Mouse (Mus musculus) hindbrain, embryonic 12.5 days (tissue): ENCODE results near the gene Tcl1b3. TPM values are rescaled to one million over a fixed set of nuclear protein-coding genes. Genes with fewer than 3 reads are reported as not detected.
"Not testable (repeated sequence)": the region's sequence is repeated elsewhere in the genome, so short reads cannot be mapped to it uniquely, and the experiment has no call there.

Source experiments
- ATAC-seq: fragments of 200-750 bp; cut with Nextera tagmentation; 2 replicates; pipeline ENCODE4 v1.8.0; 2017; ENCODE audit warnings: moderate TSS enrichment; ENCODE audit not compliant: low FRiP score
- H3K27ac ChIP-seq: fragments of 300-500 bp; sonication (generic); 2 replicates; pipeline ENCODE4 v1.5.1; 2016; ENCODE audit warnings: mild to moderate bottlenecking
- H3K27me3 ChIP-seq: fragments of 300-500 bp; sonication (generic); 2 replicates; pipeline ENCODE4 v1.6.1; 2016; ENCODE audit warnings: mild to moderate bottlenecking
- H3K36me3 ChIP-seq: fragments of 300-500 bp; sonication (generic); 2 replicates; pipeline ENCODE4 v1.6.1; 2016; ENCODE audit warnings: mild to moderate bottlenecking
- H3K4me1 ChIP-seq: fragments of 300-500 bp; sonication (generic); 2 replicates; pipeline ENCODE4 v1.6.1; 2016
- H3K4me2 ChIP-seq: fragments of 300-500 bp; sonication (generic); replicated peaks from 2 replicates; pipeline ENCODE4 v1.6.1; 2016; ENCODE audit warnings: mild to moderate bottlenecking
- H3K4me3 ChIP-seq: fragments of 300-500 bp; sonication (generic); 2 replicates; pipeline ENCODE4 v1.5.1; 2016; ENCODE audit warnings: mild to moderate bottlenecking
- H3K9ac ChIP-seq: fragments of 300-500 bp; sonication (generic); 2 replicates; pipeline ENCODE4 v1.6.1; 2016; ENCODE audit warnings: mild to moderate bottlenecking, moderate library complexity
- H3K9me3 ChIP-seq: fragments of 300-500 bp; sonication (generic); replicated peaks from 2 replicates; pipeline ENCODE4 v1.6.1; 2016; ENCODE audit warnings: mild to moderate bottlenecking
- WGBS: fragments of 180-500 bp; shearing (Covaris S2); methylation state at CpG from one replicate; pipeline ENCODE4 v1.1.7; 2016; 5-methylcytosine and 5-hydroxymethylcytosine counted together
- polyA plus RNA-seq: library from polyadenylated mRNA; unstranded; fragments of >200 nt; fragmentation: Nextera tagmentation; extraction: Ambion mirVana; gene quantifications from 2 replicates; pipeline ENCODE4 v1.2.1, GENCODE M21; 2016

The Tcl1b3 gene
- polyA plus RNA-seq, result not detected in 2 replicates

- H3K27ac ChIP-seq, H3K4me1 ChIP-seq, H3K4me3 ChIP-seq, H3K4me2 ChIP-seq, H3K36me3 ChIP-seq, H3K9ac ChIP-seq, H3K9me3 ChIP-seq, H3K27me3 ChIP-seq, ATAC-seq: not testable (repeated sequence)
- 96% methylated on average over 6 of the region's 6 CpGs for WGBS
These were observed at the start of gene Tcl1b3 for GRCm38 (mm10) chr12:105190743-105191142. Gene Tcl1b3, plus strand, starts transcription at chr12:105191043.

DNA sequence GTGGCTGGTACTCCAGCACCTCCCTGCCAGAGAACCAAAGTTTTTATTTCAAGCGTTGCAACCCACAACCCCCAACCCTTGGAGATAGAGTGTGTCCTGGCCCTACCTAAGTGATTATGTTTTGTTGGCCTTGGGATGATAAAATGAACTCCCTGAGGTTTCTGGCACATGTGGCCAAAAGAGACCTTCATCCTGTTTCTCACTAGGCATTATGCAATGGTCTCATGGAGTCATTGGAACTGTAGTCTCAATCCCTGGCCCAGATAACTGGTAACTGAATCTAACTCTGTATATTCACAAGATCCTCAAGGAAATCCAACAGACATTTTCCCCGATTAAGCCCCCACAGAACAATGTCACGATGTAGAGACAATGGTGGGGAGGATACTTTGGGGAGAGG, 47.7 kb upstream of the Tcl1b3 start:
- no peaks in the 10 kb centered on the region for H3K4me1 ChIP-seq
- no peak overlapping the region for H3K9ac ChIP-seq
- no peak for ATAC-seq
- H3K9me3 ChIP-seq, result no peaks in the 10 kb centered on the region
- 93% methylated on average over 3 of the region's 3 CpGs for WGBS
- H3K27me3 ChIP-seq, result no peaks in the 10 kb centered on the region
- no peak overlapping the region for H3K4me2 ChIP-seq
- H3K4me3 ChIP-seq, result no peak overlapping the region
- H3K36me3 ChIP-seq, result no peaks in the 10 kb centered on the region
- no peak overlapping the region for H3K27ac ChIP-seq

- not testable (repeated sequence) for H3K4me3 ChIP-seq, H3K27ac ChIP-seq, ATAC-seq, H3K4me1 ChIP-seq, H3K9me3 ChIP-seq, H3K36me3 ChIP-seq, H3K27me3 ChIP-seq, H3K9ac ChIP-seq, H3K4me2 ChIP-seq
- WGBS, result 36% methylated on average over 1 of the region's 1 CpGs
These were observed 45.9 kb upstream of the Tcl1b3 start for GRCm38 (mm10) chr12:105144928-105145327.

DNA sequence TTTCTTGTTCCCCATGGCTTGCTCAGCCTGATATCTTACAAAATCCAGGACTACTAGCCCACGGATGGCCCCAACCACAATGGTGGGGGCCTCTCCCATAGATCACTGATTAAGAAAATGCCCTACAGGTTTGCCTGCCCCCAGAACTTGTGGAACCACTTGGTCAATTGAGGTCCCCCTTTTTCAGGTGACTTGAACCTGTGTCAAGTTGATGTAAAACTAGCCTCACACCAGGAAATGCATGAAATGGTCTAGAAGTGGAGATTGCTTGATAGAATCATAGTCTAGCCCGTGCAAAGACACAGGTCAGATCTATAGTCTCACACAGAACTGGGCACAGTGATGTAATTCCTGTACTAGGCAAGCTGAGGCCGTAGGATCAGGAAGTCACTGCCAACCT, 45.1 kb upstream of the Tcl1b3 start, which contains the start of gene Tcl1b2:
TSS of gene Tcl1b2 (plus strand) at position 301 of the 400 bp plus-strand sequence.
- Histone ChIP-seq H3K27me3 (no peaks in the 10 kb centered on the region), H3K4me1 (no peaks in the 10 kb centered on the region), H3K4me2 (no peak within 1 kb of the TSS), H3K27ac (no peak within 1 kb of the TSS), H3K36me3 (no peaks in the 10 kb centered on the region), H3K9me3 (no peaks in the 10 kb centered on the region), H3K4me3 (no peak within 1 kb of the TSS), H3K9ac (no peak within 1 kb of the TSS)
- ATAC-seq, result no peak
- 77% methylated on average over 3 of the region's 3 CpGs for WGBS

- H3K9me3 ChIP-seq, H3K4me1 ChIP-seq, H3K9ac ChIP-seq, H3K4me3 ChIP-seq, H3K4me2 ChIP-seq, ATAC-seq, H3K27me3 ChIP-seq, H3K27ac ChIP-seq, H3K36me3 ChIP-seq: not testable (repeated sequence)
- 81% methylated on average over 4 of the region's 4 CpGs for WGBS
These were observed 35.6 kb upstream of the Tcl1b3 start for GRCm38 (mm10) chr12:105155286-105155685.

DNA sequence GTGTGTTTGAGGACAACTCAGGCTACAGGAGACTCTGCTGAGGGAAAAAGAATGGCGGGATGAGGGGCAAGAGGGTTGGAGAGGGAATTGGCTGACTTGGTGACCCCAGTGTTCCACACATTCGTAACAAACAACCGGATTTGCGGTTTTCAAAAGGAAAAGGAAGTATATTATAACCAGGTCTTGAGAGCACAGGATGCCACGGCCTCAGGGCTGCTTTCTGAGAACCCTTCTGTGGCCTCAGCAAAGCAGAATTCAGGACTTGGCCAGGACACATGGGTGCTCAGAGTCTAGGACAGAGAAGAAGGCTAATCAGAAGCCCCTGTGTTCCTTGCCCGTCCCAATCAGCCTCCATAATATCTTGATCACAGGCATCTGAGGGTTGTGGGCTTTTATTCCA, 32.0 kb upstream of the Tcl1b3 start:
- no peak overlapping the region for H3K27ac ChIP-seq
- H3K4me2 ChIP-seq, result no peak overlapping the region
- H3K27me3 ChIP-seq, result no peaks in the 10 kb centered on the region
- no peak overlapping the region for H3K9ac ChIP-seq
- H3K4me3 ChIP-seq, result no peak overlapping the region
- no peaks in the 10 kb centered on the region for H3K36me3 ChIP-seq
- no peaks in the 10 kb centered on the region for H3K9me3 ChIP-seq
- no peak for ATAC-seq
- WGBS, result 83% methylated on average over 6 of the region's 6 CpGs
- no peaks in the 10 kb centered on the region for H3K4me1 ChIP-seq

DNA sequence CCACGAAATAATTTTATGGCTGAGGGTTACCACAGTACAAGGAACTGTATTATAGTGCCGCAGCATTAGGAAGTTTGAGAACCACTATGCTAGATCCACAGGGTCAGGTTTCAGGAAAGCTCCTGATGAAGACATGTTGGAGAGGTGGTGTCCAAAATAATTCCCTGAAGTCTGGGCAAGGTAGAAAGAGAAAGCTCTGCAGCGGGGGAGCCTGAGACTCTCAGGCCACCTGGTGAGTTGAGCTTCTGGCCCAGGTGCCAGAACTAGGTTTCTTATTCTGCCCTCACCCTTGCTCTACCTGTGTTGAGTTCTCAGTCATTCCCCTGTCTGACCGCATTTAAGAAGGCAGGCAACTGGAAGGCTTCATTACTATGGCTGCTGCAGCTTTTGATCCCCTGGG, 31.5 kb upstream of the Tcl1b3 start, which contains the start of gene Tcl1b1:
TSS of gene Tcl1b1 (plus strand) at position 301 of the 400 bp plus-strand sequence.
- Histone ChIP-seq H3K27ac (no peak within 1 kb of the TSS), H3K9ac (no peak within 1 kb of the TSS), H3K27me3 (no peaks in the 10 kb centered on the region), H3K9me3 (no peaks in the 10 kb centered on the region), H3K36me3 (no peaks in the 10 kb centered on the region), H3K4me1 (no peaks in the 10 kb centered on the region), H3K4me2 (no peak within 1 kb of the TSS), H3K4me3 (no peak within 1 kb of the TSS)
- 84% methylated on average over 4 of the region's 4 CpGs for WGBS
- ATAC-seq, result no peak

DNA sequence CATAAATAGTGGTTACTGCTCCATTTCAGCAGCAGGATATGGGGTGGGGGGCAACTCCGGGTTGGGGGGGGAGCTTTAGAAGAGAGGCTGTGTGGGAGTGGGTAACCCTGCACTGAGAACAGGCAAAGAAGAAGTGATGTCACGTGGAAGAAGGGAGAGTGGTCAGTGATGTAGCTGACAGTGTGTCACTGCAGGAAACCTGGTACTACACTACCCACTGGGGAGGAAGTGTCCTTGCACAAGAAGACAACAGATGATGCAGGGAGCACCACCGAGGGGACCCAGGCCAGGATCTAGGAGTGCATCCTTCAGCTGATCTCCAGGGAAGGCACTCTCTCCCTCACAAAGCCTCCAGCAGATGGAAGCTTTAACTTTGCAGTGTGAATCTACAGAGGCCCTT, 24.1 kb upstream of the Tcl1b3 start:
- no peaks in the 10 kb centered on the region for H3K36me3 ChIP-seq
- no peak overlapping the region for H3K27ac ChIP-seq
- H3K9me3 ChIP-seq, result no peaks in the 10 kb centered on the region
- H3K9ac ChIP-seq, result no peak overlapping the region
- H3K4me1 ChIP-seq, result no peaks in the 10 kb centered on the region
- H3K4me2 ChIP-seq, result no peak overlapping the region
- WGBS, result 76% methylated on average over 3 of the region's 3 CpGs
- H3K27me3 ChIP-seq, result no peaks in the 10 kb centered on the region
- no peak for ATAC-seq
- no peak overlapping the region for H3K4me3 ChIP-seq

- no peak for ATAC-seq
- no peaks in the 10 kb centered on the region for H3K27me3 ChIP-seq
- H3K4me1 ChIP-seq, result no peaks in the 10 kb centered on the region
- H3K9ac ChIP-seq, result no peak overlapping the region
- no peaks in the 10 kb centered on the region for H3K36me3 ChIP-seq
- no peak overlapping the region for H3K4me3 ChIP-seq
- H3K4me2 ChIP-seq, result no peak overlapping the region
- no peaks in the 10 kb centered on the region for H3K9me3 ChIP-seq
- WGBS, result 92% methylated on average over 2 of the region's 2 CpGs
- no peak overlapping the region for H3K27ac ChIP-seq
These were observed 17.5 kb upstream of the Tcl1b3 start for GRCm38 (mm10) chr12:105173366-105173765.

DNA sequence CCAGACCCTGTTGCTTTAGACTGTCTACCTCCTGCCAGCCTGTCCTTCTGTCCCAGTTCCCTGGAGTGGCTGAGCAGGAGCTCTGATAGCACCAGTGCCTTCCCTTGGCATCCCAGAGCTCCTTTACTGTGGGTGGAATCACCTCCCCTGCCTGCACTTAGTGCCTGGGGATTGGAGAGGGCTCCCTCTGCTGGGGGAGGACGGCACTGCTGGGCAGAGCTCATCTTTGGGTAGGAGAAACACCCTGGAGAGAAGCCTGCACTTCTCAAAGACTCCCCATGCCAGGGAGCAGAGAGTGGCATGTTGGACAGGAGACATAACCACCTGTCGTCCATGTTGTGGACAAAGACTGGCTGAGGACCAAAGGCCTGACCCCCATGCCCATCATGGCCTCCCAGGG, 16.5 kb upstream of the Tcl1b3 start:
- H3K27ac ChIP-seq, H3K4me3 ChIP-seq, H3K9me3 ChIP-seq, H3K36me3 ChIP-seq, H3K4me1 ChIP-seq, H3K4me2 ChIP-seq, H3K9ac ChIP-seq, H3K27me3 ChIP-seq, ATAC-seq: not testable (repeated sequence)
- WGBS, result 26% methylated on average over 2 of the region's 2 CpGs

- not testable (repeated sequence) for H3K9ac ChIP-seq, H3K36me3 ChIP-seq, H3K27ac ChIP-seq, H3K4me2 ChIP-seq, ATAC-seq, H3K4me3 ChIP-seq, H3K4me1 ChIP-seq, H3K9me3 ChIP-seq, H3K27me3 ChIP-seq
- WGBS, result 67% methylated on average over 3 of the region's 3 CpGs
These were observed 14.8 kb upstream of the Tcl1b3 start, which contains the start of gene Tcl1b5 for GRCm38 (mm10) chr12:105176044-105176443. Gene Tcl1b5, plus strand, starts transcription at chr12:105176344.

DNA sequence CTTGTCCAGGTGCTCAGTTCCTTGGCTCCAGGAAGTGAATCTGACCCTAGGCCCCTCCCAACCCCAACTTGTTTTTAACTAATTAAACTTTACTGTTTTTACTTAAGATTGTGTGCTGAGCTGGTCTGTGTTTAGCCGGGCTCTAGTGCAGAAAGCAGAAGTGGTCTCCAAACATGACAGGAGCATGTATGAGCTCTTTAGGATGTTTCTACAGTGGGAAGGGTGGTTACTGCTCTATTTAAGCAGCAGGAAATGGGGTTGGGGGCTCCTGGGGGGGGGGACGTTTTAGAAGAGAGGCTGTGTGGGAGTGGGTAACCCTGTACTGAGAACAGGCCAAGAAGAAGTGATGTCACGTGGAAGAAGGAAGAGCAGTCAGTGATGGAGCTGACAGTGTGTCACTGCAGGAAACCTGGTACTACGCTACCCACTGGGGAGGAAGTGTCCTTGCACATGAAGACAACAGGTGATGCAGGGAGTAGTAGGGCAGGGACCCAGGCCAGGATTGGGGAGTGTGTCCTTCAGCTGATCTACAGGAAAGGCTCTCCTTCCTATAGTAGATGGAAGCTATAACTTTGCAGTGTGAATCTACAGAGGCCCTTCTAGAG, 9.7 kb upstream of the Tcl1b3 start:
- not testable (repeated sequence) for H3K4me1 ChIP-seq, H3K36me3 ChIP-seq, H3K27ac ChIP-seq, H3K4me2 ChIP-seq, H3K9ac ChIP-seq, H3K27me3 ChIP-seq, ATAC-seq, H3K9me3 ChIP-seq, H3K4me3 ChIP-seq
- 80% methylated on average over 4 of the region's 4 CpGs for WGBS

GRCm38 (mm10) chr12:105188980-105189379, 1.9 kb upstream of the Tcl1b3 start:
- H3K4me2 ChIP-seq, H3K4me3 ChIP-seq, H3K9ac ChIP-seq, H3K36me3 ChIP-seq, H3K9me3 ChIP-seq, ATAC-seq, H3K4me1 ChIP-seq, H3K27ac ChIP-seq, H3K27me3 ChIP-seq: not testable (repeated sequence)
- WGBS, result 59% methylated on average over 2 of the region's 2 CpGs
